Mouse (Mus musculus) embryonic fibroblast, embryonic 13.5 days (primary cell): Measurements from ENCODE around the gene Trrap. TPM values are rescaled to one million over a fixed set of nuclear protein-coding genes. Genes with fewer than 3 reads are reported as not detected.

ENCODE experiments used
- H3K27ac ChIP-seq: 2 replicates; pipeline ENCODE4 v1.5.1; 2012; ENCODE audit warnings: low read length, control low read depth, inconsistent platforms; ENCODE audit not compliant: insufficient read depth
- H3K4me1 ChIP-seq: 2 replicates; pipeline ENCODE4 v1.6.1; 2011; ENCODE audit warnings: low read length; ENCODE audit not compliant: control insufficient read depth, insufficient read depth
- H3K4me3 ChIP-seq: 2 replicates; pipeline ENCODE4 v1.5.1; 2011; ENCODE audit warnings: mild to moderate bottlenecking, control low read depth, low read length; ENCODE audit not compliant: insufficient read depth
- CTCF ChIP-seq: IDR thresholded peaks from 2 replicates; pipeline ENCODE4 v1.5.1; 2011; ENCODE audit warnings: mild to moderate bottlenecking, control low read depth, low read length, moderate library complexity, borderline replicate concordance; ENCODE audit not compliant: insufficient read depth
- POLR2A ChIP-seq: IDR thresholded peaks from 2 replicates; pipeline ENCODE4 v1.6.1; 2011; ENCODE audit warnings: low read depth, mild to moderate bottlenecking, control low read depth, low read length, moderate library complexity
- polyA plus RNA-seq: library from polyadenylated mRNA; stranded (reverse); fragments of >200 nt; gene quantifications from 2 replicates; pipeline ENCODE4 v1.2.4, GENCODE M21; 2011; ENCODE audit warnings: low read depth; ENCODE audit not compliant: missing spikeins, insufficient read length

The Trrap gene
- polyA plus RNA-seq, 1 experiment = 88.3 TPM

- H3K4me3 ChIP-seq = peak overlapping the region; percentile 89
- H3K4me1 ChIP-seq = no peaks in the 10 kb centered on the region; the same call in 1 of the 2 replicates
- no peak overlapping the region for H3K27ac ChIP-seq
- no peak for TF ChIP-seq POLR2A
- TF ChIP-seq CTCF = no peak
Measured at GRCm38 (mm10) chr5:144769067-144769482, 1.5 kb downstream of the Trrap start.

GRCm38 (mm10) chr5:144773231-144773630 is 5.7 kb downstream of the Trrap start:
- Histone ChIP-seq H3K27ac (no peak overlapping the region), H3K4me3 (no peak overlapping the region), H3K4me1 (no peaks in the 10 kb centered on the region; the same call in 1 of the 2 replicates)
- TF ChIP-seq CTCF = peak; percentile 7; the same call in 1 of the 2 replicates
- TF ChIP-seq POLR2A = no peak

- TF ChIP-seq CTCF (no peak), POLR2A (no peak)
- Histone ChIP-seq H3K4me3 (no peak overlapping the region), H3K27ac (no peak overlapping the region), H3K4me1 (no peaks in the 10 kb centered on the region)
Measured at GRCm38 (mm10) chr5:144780654-144781053, 13.1 kb downstream of the Trrap start.

GRCm38 (mm10) chr5:144786464-144786863 is 18.9 kb downstream of the Trrap start:
- Histone ChIP-seq H3K27ac (no peak overlapping the region), H3K4me3 (no peak overlapping the region), H3K4me1 (no peaks in the 10 kb centered on the region)
- TF ChIP-seq CTCF (no peak), POLR2A (no peak)

- TF ChIP-seq CTCF (no peak), POLR2A (no peak)
- no peaks in the 10 kb centered on the region for H3K4me1 ChIP-seq
- no peak overlapping the region for H3K27ac ChIP-seq
- H3K4me3 ChIP-seq = no peak overlapping the region
Measured at GRCm38 (mm10) chr5:144793374-144793773, 25.8 kb downstream of the Trrap start.

DNA sequence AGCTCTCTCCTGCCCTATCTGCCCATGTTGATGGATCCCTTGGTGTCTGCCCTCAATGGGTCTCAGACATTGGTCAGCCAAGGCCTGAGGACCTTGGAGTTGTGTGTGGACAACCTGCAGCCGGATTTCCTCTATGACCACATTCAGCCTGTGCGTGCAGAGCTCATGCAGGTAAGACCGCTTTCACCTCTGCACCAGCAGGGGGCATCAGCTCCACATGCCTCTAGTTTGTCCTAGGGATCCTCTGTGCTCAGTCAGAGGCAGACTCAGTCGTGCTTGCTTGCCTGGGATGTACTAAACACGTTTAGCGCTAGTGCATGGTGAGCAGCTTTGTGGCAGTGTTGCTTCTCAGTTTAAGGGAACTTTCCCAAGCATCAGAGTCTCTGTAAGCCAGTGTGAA is 27.2 kb downstream of the Trrap start:
- Histone ChIP-seq H3K27ac (no peak overlapping the region), H3K4me3 (no peak overlapping the region), H3K4me1 (no peaks in the 10 kb centered on the region)
- TF ChIP-seq CTCF = peak; percentile 90
- no peak for TF ChIP-seq POLR2A

DNA sequence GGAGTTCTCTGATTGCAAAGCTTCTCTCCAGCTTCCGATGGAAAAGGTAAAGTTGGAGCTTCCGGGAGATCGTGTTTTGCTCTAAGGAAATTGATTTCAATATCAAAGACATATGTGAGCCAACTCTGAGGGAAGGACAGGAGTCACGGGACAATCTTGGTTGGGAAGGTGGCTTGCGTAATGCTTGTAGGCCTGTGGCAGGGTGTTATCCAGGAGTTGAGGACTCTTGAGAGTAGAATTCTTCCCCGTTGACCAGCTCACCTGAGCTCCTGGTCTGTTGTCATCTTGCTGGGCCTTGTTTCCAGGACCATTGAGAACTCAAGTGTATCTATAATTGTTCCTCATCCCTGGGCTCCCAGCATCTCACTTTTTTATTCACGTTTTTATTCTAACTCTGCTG is 29.6 kb downstream of the Trrap start:
- Histone ChIP-seq H3K4me1 (no peaks in the 10 kb centered on the region), H3K27ac (no peak overlapping the region), H3K4me3 (no peak overlapping the region)
- TF ChIP-seq CTCF (no peak), POLR2A (no peak)

- no peak overlapping the region for H3K27ac ChIP-seq
- TF ChIP-seq POLR2A (no peak), CTCF (no peak)
Measured at GRCm38 (mm10) chr5:144803066-144803465, 35.5 kb downstream of the Trrap start.

GRCm38 (mm10) chr5:144804181-144804580 is 36.6 kb downstream of the Trrap start:
- TF ChIP-seq POLR2A (no peak), CTCF (no peak)
- no peak overlapping the region for H3K4me3 ChIP-seq
- H3K4me1 ChIP-seq = no peaks in the 10 kb centered on the region
- H3K27ac ChIP-seq = no peak overlapping the region

More at GRCm38 (mm10) chr5:144803066-144803465, 35.5 kb downstream of the Trrap start:
- no peak overlapping the region for H3K4me3 ChIP-seq
- H3K4me1 ChIP-seq = no peaks in the 10 kb centered on the region

DNA sequence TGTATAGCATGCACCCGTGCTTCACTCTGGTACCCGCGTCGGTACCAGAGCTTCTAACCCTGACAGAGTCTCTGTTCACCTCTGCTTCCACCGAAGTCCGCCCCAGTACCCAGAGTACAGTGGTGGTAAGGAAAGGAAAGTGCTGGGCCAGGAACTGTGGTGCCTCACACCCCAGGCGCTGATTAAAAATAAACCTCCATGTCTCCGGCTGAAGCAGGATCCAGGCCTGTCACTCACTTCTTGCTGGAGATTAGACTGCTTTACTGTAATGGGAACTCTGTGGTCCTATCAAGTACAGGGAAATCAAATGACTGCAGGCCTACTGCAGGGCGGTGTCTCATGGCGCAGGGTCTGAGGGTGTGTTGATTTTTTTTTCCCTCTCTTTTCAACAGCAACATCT is 39.4 kb downstream of the Trrap start:
- H3K4me3 ChIP-seq = no peak overlapping the region
- H3K4me1 ChIP-seq = no peaks in the 10 kb centered on the region
- H3K27ac ChIP-seq = no peak overlapping the region
- no peak for TF ChIP-seq POLR2A
- no peak for TF ChIP-seq CTCF
